Mouse (Mus musculus) lung, adult 2 months (tissue): ENCODE data around the gene Ggta1.

ENCODE experiments used
- CTCF ChIP-seq: fragments of 200-500 bp; IDR thresholded peaks from 2 replicates; pipeline ENCODE4 v1.5.1; 2011; ENCODE audit warnings: mild to moderate bottlenecking, low read length, control low read depth; ENCODE audit not compliant: insufficient read depth
- POLR2A ChIP-seq: fragments of 200-500 bp; IDR thresholded peaks from 2 replicates; pipeline ENCODE4 v1.6.1; 2011; ENCODE audit warnings: low read depth, mild to moderate bottlenecking, control low read depth, low read length, borderline replicate concordance; ENCODE audit errors: extremely low read depth

- TF ChIP-seq CTCF (no peak), POLR2A (no peak)
Observed at GRCm38 (mm10) chr2:35503723-35504416, 40.8 kb upstream of the Ggta1 start.
